Mouse (Mus musculus): ENCODE measurements at regions not wholly inside any gene's neighbourhood (a gene's known extent, or its start where the extent isn't known, plus 50 kb on each side); places are given as distances from the start of the nearest gene placed in this dataset.

GRCm38 (mm10) chr9:14202551-14203306 lies 72.1 kb upstream of the Sesn3 start:
- intact Hi-C loops (cut with DNase I; ENCODE audit: low total_unique reads): no loop called here
- peak; percentile 38 for DNase-seq

DNA sequence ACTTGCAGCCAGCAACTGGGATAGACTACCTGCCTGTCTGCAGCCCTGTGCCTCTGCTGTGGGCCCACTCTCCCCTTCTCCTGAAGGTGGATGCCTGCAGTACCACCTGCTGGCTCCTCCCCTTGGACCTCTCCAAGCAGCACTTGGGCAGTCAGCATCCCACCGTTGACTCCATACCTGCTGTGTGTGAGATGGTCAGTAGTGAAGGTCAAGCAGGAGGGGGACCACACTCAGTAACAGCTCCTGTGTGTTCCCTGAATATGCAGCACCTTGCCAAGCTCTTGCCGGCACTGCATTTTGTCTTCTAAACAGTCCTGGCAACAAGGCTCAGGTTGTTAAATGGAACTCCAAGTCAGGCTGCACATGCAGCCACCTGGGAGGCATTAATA lies 71.6 kb upstream of the Sesn3 start:
- intact Hi-C loops (cut with DNase I; ENCODE audit: low total_unique reads): no loop called here
- no peak for DNase-seq

DNA sequence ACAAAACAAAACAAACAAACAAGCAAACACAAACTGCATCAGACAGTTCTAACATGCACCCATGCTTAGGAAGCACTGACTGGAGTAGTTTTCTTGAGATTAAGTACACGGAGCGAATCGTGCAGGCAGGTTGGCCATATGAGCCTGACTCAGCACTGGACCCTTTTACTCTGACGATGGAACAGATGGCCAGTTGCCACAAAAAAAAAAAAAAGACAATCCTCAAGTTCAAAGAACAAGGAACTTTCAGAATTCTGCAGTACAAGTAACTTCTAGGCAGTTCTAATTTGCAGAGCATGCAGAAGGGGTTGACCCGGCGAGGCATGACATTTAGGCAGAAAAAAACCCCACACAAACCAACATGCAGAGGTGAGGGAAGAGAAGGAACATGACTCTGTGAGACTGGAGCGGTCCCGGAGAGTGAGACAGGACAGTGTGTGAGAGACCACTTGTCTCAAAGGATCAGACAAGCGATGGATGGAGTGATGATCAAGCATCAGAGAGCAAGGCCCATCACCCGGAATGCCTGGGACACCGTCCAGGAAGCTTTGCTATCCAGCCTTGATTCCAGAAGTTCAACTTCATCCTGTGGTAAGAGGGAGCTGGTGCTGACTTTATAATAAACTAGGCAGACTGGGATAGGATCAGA lies 71.0 kb upstream of the Sesn3 start:
- DNase-seq: no peak
- intact Hi-C loops (cut with DNase I; ENCODE audit: low total_unique reads): no loop called here

DNA sequence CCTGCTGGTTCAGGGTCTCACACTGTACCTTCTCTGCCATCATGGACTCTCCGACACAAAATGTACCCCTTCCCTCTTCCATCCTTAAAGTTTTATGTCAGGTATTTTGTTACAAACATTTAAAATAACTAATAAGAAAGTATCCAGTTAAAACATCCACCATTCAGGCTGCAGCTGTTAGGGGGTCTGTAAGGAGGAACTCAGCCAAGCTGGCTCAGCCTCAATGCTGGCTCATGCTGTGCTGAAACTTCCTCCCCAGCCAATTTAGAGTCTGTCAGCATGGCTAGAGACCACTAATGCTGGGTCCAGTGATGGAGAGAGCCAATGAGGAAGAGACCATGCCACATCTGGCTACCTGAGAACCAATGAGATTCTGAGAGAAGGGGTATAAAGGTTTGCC lies 70.0 kb upstream of the Sesn3 start:
- intact Hi-C loops (cut with DNase I; ENCODE audit: low total_unique reads): no loop called here

GRCm38 (mm10) chr9:14206838-14207560 lies 67.9 kb upstream of the Sesn3 start:
- no peak for DNase-seq
- intact Hi-C loops (cut with DNase I; ENCODE audit: low total_unique reads): no loop called here

More for the DNA sequence above, 70.0 kb upstream of the Sesn3 start:
- no peak for DNase-seq

- intact Hi-C loops (cut with DNase I; ENCODE audit: low total_unique reads): no loop called here
- DNase-seq: no peak
Observed at GRCm38 (mm10) chr9:14207561-14207936, 67.3 kb upstream of the Sesn3 start.

DNA sequence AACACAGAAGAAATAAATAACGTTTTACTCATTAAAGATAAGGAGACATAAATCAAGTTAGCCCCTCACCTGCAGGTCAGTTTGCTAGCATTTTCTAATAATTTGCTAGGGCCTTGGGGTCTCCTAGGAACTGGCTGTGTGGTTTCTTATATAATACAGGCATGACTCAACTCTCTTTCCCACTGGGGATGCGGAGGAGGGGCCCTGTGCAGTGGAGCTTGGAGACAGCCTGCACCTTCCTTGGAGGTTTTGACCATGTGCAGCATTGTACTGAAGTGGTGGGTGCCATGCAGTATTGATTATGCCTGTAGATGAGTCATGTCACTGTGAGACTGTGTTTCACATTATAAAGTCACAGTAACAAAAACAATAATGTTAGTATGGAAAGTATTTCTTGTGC lies 61.6 kb upstream of the Sesn3 start:
- intact Hi-C loops (cut with DNase I; ENCODE audit: low total_unique reads): no loop called here
- no peak for DNase-seq

DNA sequence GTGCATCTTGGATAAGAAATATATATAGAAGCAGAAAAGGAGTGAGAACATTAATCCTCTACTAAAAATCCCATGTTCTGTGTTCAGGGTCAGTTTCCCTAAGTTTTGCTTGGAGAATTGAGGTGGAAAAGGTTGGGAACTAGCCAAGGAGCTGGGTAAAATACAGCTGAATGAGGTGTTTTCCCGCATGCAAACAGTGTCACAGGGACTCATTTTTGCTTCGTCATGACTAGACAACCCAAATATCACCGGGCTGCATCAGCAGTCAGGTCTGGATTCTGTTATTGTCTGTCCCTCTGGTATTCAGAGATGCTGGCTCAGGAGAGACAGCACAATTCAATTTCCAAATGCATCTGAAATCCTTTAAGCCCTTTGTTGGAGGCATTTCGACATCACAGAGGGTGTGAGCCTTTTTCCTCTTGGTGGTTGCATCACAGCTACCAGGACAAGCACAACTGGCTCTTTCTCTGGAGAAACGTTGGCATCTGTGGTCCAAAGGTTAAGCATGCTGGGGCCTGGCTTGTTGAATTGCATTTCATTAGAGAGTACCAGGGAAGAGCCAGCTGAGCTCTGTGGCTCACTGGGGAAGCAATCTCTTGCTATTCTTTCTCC lies 59.6 kb upstream of the Sesn3 start:
- no peak for DNase-seq
- intact Hi-C loops (cut with DNase I; ENCODE audit: low total_unique reads): no loop called here

GRCm38 (mm10) chr9:14215961-14216360 lies 58.9 kb upstream of the Sesn3 start:
- no peak for DNase-seq
- intact Hi-C loops (cut with DNase I; ENCODE audit: low total_unique reads): no loop called here

- intact Hi-C loops (cut with DNase I; ENCODE audit: low total_unique reads): no loop called here
Observed at GRCm38 (mm10) chr9:14222936-14223335, 51.9 kb upstream of the Sesn3 start.

More at GRCm38 (mm10) chr9:14222936-14223335, 51.9 kb upstream of the Sesn3 start:
- no peak for DNase-seq

All from gastrocnemius, postnatal 14 days (tissue).